Mouse (Mus musculus) embryonic facial prominence, embryonic 14.5 days (tissue): Measurements from ENCODE around the gene Ccdc102a. TPM values are rescaled to one million over a fixed set of nuclear protein-coding genes. Genes with fewer than 3 reads are reported as not detected.

Experiments used
- ATAC-seq: fragments of 200-750 bp; cut with Nextera tagmentation; 2 replicates; pipeline ENCODE4 v1.8.0; 2017; ENCODE audit warnings: low read depth, moderate number of reproducible peaks, moderate TSS enrichment
- DNase-seq: peaks from one replicate; pipeline ENCODE4 v3.0.0-alpha.2; 2015; ENCODE audit warnings: low spot score
- H3K27ac ChIP-seq: fragments of 300-500 bp; sonication (generic); replicated peaks from 2 replicates; pipeline ENCODE4 v1.5.1; 2014; ENCODE audit warnings: low read depth, mild to moderate bottlenecking, low read length, moderate library complexity
- H3K27me3 ChIP-seq: fragments of 300-500 bp; sonication (generic); replicated peaks from 2 replicates; pipeline ENCODE4 v1.6.1; 2014; ENCODE audit warnings: low read length; ENCODE audit not compliant: control insufficient read depth, insufficient read depth
- H3K36me3 ChIP-seq: fragments of 300-500 bp; sonication (generic); 2 replicates; pipeline ENCODE4 v1.6.1; 2014; ENCODE audit warnings: low read length, mixed read lengths; ENCODE audit not compliant: control insufficient read depth, insufficient read depth
- H3K4me1 ChIP-seq: fragments of 300-500 bp; sonication (generic); 2 replicates; pipeline ENCODE4 v1.6.1; 2014; ENCODE audit warnings: antibody characterized with exemption, low read length; ENCODE audit not compliant: control insufficient read depth, insufficient read depth
- H3K4me2 ChIP-seq: fragments of 300-500 bp; sonication (generic); 2 replicates; pipeline ENCODE4 v1.6.1; 2014; ENCODE audit warnings: low read depth, mild to moderate bottlenecking, low read length, moderate library complexity, mixed read lengths
- H3K4me3 ChIP-seq: fragments of 300-500 bp; sonication (generic); 2 replicates; pipeline ENCODE4 v1.5.1; 2014; ENCODE audit warnings: low read depth, mild to moderate bottlenecking, low read length
- H3K9ac ChIP-seq: fragments of 300-500 bp; sonication (generic); 2 replicates; pipeline ENCODE4 v1.6.1; 2014; ENCODE audit warnings: low read depth, mild to moderate bottlenecking, low read length, moderate library complexity, mixed read lengths
- H3K9me3 ChIP-seq: fragments of 300-500 bp; sonication (generic); 2 replicates; pipeline ENCODE4 v1.6.1; 2016; ENCODE audit warnings: low read length; ENCODE audit not compliant: control insufficient read depth
- WGBS: fragments of 180-500 bp; shearing (Covaris S2); extraction: QIAGEN DNeasy Blood & Tissue Kit; methylation state at CpG from one replicate; pipeline ENCODE4 v1.1.7; 2014; 5-methylcytosine and 5-hydroxymethylcytosine counted together
- polyA plus RNA-seq: library from polyadenylated mRNA; unstranded; fragments of >200 nt; fragmentation: Nextera tagmentation; extraction: Ambion mirVana; gene quantifications from 2 replicates; pipeline ENCODE4 v1.2.1, GENCODE M21; 2014

The Ccdc102a gene
- polyA plus RNA-seq, 1 experiment from 2014 or later, result 38.5 TPM

DNA sequence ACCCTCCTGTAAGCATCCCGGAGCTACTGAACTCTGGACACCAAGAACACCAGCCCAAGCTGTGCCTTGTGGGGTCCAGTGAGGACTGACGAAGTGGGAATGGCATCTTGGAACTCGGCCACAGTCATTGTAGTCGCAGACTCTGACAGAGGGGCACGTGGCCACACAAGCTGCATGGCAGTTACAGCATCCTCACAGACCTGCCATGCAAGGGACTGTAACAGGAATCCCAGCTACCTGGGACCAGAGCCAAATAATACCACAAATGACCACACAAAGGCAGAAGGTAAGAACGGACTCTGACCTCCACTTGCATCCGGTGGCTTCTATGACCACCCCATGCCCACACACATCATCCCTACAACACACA lies 36.5 kb upstream of the Ccdc102a start:
- Histone ChIP-seq H3K4me3 (no peak overlapping the region), H3K4me2 (no peak overlapping the region), H3K9ac (no peak overlapping the region), H3K4me1 (no peaks in the 10 kb centered on the region), H3K27ac (no peak overlapping the region), H3K27me3 (no peaks in the 10 kb centered on the region), H3K9me3 (no peaks in the 10 kb centered on the region), H3K36me3 (no peaks in the 10 kb centered on the region)
- DNase-seq, result peak; percentile 22
- 73% methylated on average over 7 of the region's 7 CpGs for WGBS
- ATAC-seq, result no peak

DNA sequence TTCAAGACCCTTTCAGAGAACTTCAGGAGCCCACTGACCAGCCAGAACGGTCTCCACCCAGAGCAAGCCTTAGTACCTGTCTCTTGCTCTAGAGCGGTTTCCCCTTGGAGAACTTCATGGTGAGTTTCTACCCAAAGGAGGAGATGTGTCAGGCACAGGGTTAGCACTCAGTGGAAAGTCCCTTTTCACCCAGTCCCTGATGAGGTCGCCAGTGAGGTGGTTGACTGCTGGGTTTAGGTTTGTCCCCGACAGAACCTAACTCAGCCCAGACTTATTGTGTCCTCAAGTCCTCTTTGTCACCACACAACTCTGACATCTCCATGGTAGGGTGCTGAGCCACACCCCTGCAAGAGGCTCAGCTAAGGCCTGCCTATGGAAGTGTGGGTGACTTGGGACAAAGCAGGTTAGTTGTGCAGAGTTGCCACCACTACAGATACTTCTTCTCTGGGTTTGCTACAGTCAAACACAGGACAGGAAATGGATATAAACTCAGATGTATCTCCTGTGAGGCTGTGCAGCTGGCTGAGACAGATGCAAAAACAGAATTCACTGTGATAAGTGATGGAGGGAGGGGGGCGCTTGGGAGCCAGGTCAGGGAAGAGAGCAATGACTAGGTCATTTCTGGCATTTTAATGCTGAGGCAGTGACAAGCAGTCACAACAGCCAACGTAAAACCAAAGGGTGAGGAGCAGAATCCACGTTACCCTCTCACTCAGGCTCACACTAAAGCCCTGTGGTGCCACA lies 35.9 kb upstream of the Ccdc102a start:
- Histone ChIP-seq H3K36me3 (no peaks in the 10 kb centered on the region), H3K27ac (no peak overlapping the region), H3K4me1 (no peaks in the 10 kb centered on the region), H3K9me3 (no peaks in the 10 kb centered on the region), H3K27me3 (no peaks in the 10 kb centered on the region), H3K9ac (no peak overlapping the region), H3K4me2 (no peak overlapping the region), H3K4me3 (no peak overlapping the region)
- WGBS, result 67% methylated on average over 7 of the region's 7 CpGs
- no peak for DNase-seq
- ATAC-seq, result no peak

DNA sequence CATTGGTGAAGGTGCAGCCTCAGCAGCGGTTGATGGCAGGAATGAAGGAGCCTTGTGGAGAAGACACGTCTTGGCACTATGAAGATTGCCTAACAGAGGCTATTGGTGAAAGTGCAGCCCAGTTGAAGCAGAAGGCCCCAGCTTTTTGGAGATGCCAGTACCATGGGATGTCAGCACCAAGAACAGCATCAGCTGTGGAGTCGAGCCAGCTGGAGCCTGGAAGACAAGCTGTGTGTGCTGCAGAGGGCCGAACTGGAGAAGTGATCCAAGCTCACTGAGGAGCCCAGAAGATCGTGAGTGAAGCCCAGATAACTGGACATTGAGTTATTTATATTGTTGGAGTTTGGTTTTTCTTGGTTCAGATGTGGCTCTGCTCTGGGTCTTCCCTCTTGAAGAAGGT lies 34.2 kb upstream of the Ccdc102a start:
- Histone ChIP-seq H3K9ac (no peak overlapping the region), H3K4me3 (no peak overlapping the region), H3K9me3 (no peaks in the 10 kb centered on the region), H3K36me3 (no peaks in the 10 kb centered on the region), H3K27ac (no peak overlapping the region), H3K4me2 (no peak overlapping the region), H3K27me3 (no peaks in the 10 kb centered on the region), H3K4me1 (no peaks in the 10 kb centered on the region)
- DNase-seq (no peak), ATAC-seq (no peak)
- 68% methylated on average over 5 of the region's 5 CpGs for WGBS

DNA sequence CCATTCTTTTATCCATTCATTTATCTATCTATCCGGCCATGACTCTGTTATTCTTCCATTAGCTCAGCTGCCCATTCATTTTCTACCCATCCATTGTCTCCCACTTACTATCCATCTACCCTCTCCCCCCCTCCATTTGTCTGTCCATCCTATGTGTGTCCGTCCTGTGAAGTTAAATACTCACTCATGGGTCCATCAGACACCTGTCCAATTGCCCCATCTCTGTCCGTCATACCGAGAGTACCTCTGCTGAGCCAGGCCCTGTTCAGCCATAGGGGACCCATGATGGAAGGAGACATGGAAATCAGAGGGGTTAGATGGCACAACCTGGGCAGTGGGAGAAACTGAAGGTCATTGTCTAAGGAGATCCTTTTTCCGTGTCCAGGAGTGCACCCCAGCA lies 32.6 kb upstream of the Ccdc102a start:
- H3K4me2 ChIP-seq, result no peak overlapping the region
- H3K27ac ChIP-seq, result no peak overlapping the region
- ATAC-seq (no peak), DNase-seq (no peak)
- H3K9ac ChIP-seq, result no peak overlapping the region
- H3K4me1 ChIP-seq, result no peaks in the 10 kb centered on the region
- WGBS, result 76% methylated on average over 5 of the region's 5 CpGs
- no peaks in the 10 kb centered on the region for H3K9me3 ChIP-seq
- H3K36me3 ChIP-seq, result no peaks in the 10 kb centered on the region
- H3K4me3 ChIP-seq, result no peak overlapping the region
- no peaks in the 10 kb centered on the region for H3K27me3 ChIP-seq

DNA sequence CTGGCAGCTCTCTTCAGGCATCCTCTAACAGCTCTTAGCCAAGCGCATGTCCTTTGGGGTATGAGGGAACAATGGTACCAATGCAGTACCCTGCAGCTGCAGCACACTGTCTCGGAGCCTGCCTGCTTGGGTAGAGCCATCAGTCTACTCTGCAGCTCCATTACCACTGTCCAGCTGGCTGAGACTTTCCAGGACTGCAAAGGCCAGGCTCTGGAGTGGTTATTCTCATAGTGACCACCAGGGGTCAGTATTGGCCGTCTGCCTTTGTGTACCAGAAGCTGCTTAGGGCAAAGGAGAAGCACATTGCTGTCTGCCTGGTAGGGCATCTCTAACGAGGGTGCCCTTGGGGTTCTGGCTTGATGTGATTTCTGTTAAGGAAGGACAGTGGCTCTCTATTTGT lies 32.1 kb upstream of the Ccdc102a start:
- H3K27me3 ChIP-seq, result no peaks in the 10 kb centered on the region
- DNase-seq, result peak; percentile 65
- no peak overlapping the region for H3K27ac ChIP-seq
- 15% methylated on average over 4 of the region's 4 CpGs for WGBS
- H3K9me3 ChIP-seq, result no peaks in the 10 kb centered on the region
- H3K4me2 ChIP-seq, result no peak overlapping the region
- H3K9ac ChIP-seq, result no peak overlapping the region
- H3K4me1 ChIP-seq, result no peaks in the 10 kb centered on the region
- H3K36me3 ChIP-seq, result no peaks in the 10 kb centered on the region
- peak; percentile 68; the same call in 1 of the 2 replicates for ATAC-seq
- no peak overlapping the region for H3K4me3 ChIP-seq

DNA sequence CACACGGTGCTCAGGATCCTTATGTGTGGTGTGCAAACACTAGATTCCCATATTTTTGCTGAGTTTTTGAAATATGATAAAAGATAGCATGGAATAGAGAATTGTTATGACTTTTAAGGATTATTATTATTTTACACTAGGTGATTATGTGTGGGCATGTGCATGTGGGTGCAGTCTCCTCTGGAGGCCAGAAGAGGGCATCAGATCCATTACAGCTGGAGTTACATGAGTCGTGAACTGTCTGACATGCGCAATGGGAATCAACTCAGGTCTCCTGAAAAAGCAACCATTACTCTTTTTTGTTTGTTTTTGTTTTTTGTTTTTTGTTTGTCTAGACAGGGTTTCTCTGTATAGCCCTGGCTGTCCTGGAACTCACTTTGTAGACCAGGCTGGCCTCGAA lies 31.1 kb upstream of the Ccdc102a start:
- H3K9me3 ChIP-seq, result no peaks in the 10 kb centered on the region
- H3K4me1 ChIP-seq, result no peaks in the 10 kb centered on the region
- H3K36me3 ChIP-seq, result no peaks in the 10 kb centered on the region
- WGBS, result 84% methylated on average over 4 of the region's 4 CpGs
- DNase-seq, result no peak
- H3K27ac ChIP-seq, result no peak overlapping the region
- H3K27me3 ChIP-seq, result no peaks in the 10 kb centered on the region
- no peak overlapping the region for H3K4me3 ChIP-seq
- H3K4me2 ChIP-seq, result no peak overlapping the region
- no peak overlapping the region for H3K9ac ChIP-seq
- ATAC-seq, result no peak

DNA sequence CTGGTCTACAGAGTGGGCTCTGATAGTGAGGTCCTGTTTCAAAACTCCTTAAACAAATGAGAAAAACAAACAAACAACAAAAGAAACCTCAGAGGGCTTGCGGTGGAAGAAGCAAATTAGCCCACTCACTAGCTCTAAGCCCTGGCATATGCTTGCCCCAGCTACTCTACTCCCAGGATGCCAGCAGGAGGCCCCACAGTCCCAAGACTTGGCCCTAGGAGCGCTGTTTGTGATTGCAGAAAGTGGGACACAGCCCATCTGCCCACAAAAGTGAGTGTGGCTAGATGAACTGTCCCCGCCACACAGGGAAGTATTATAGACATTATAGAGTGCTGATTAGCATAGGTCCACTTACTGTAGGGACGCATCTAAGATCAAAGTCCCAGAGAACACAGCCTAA lies 30.5 kb upstream of the Ccdc102a start:
- DNase-seq, result no peak
- Histone ChIP-seq H3K4me2 (no peak overlapping the region), H3K27me3 (no peaks in the 10 kb centered on the region), H3K4me3 (no peak overlapping the region), H3K27ac (no peak overlapping the region), H3K9ac (no peak overlapping the region), H3K9me3 (no peaks in the 10 kb centered on the region), H3K4me1 (no peaks in the 10 kb centered on the region), H3K36me3 (no peaks in the 10 kb centered on the region)
- ATAC-seq, result no peak
- 69% methylated on average over 4 of the region's 4 CpGs for WGBS

DNA sequence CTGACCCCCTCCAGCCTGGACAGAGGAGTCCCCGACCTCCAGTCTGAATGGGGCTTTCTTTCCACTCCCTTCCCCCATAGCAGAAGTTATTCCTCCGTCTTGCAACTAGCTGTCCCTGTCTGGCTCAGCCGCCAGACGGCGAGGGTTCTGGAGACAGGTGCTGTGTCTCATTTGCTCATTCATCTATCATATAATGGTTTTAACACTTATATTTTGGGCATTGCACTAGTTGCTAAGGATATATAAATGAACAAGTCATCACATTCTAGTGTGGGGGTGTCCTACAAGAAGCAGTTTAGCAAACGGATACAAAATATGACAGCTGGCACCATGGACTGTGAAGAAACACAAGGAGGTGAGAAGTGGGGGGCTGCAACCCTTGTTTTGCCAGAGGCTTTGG lies 27.3 kb upstream of the Ccdc102a start:
- no peak overlapping the region for H3K4me2 ChIP-seq
- no peak overlapping the region for H3K4me3 ChIP-seq
- no peaks in the 10 kb centered on the region for H3K9me3 ChIP-seq
- H3K27me3 ChIP-seq, result no peaks in the 10 kb centered on the region
- no peak for ATAC-seq
- no peak for DNase-seq
- H3K9ac ChIP-seq, result no peak overlapping the region
- no peak overlapping the region for H3K27ac ChIP-seq
- WGBS, result 40% methylated on average over 6 of the region's 6 CpGs
- H3K36me3 ChIP-seq, result no peaks in the 10 kb centered on the region
- H3K4me1 ChIP-seq, result no peaks in the 10 kb centered on the region

DNA sequence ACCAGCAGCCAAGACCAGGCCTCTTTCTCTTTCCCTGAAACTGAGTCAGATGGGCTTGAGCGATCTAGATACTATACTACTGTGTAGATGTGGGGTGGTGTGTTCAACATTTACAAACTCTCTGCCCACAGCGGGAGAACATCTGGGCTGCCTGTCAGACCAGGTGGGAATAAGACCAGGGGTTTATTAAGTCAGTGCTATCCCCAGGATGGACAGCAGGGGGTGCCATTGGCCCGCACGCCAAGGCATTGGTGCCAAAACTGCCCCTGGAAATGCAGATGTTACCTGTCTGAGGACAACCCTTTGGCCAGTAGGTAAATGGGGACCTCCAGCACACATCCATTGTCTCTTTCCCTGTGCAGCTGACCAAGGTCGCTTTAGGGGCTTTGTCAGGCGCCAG lies 24.7 kb upstream of the Ccdc102a start:
- DNase-seq (no peak), ATAC-seq (no peak)
- H3K9me3 ChIP-seq, result no peaks in the 10 kb centered on the region
- H3K9ac ChIP-seq, result no peak overlapping the region
- no peak overlapping the region for H3K4me3 ChIP-seq
- no peaks in the 10 kb centered on the region for H3K36me3 ChIP-seq
- no peak overlapping the region for H3K27ac ChIP-seq
- WGBS, result 16% methylated on average over 6 of the region's 6 CpGs
- H3K4me1 ChIP-seq, result no peaks in the 10 kb centered on the region
- no peak overlapping the region for H3K4me2 ChIP-seq
- no peaks in the 10 kb centered on the region for H3K27me3 ChIP-seq
